Mouse (Mus musculus) liver, adult 2 months (tissue): Measurements from ENCODE around the gene Nrcam.

ENCODE experiments used
- CTCF ChIP-seq: fragments of 200-500 bp; IDR thresholded peaks from 2 replicates; pipeline ENCODE4 v1.5.1; 2011; ENCODE audit warnings: low read depth, low read length, control low read depth
- POLR2A ChIP-seq: fragments of 200-500 bp; IDR thresholded peaks from 2 replicates; pipeline ENCODE4 v1.6.1; 2011; ENCODE audit warnings: low read length, control low read depth; ENCODE audit not compliant: insufficient read depth; ENCODE audit errors: extremely low read depth

- no peak for TF ChIP-seq POLR2A
- no peak for TF ChIP-seq CTCF
Measured at GRCm38 (mm10) chr12:44438884-44439283, 110.2 kb downstream of the Nrcam start.
